Mouse (Mus musculus): ENCODE data around the gene Ap2a1.

Gene Ap2a1

DNA sequence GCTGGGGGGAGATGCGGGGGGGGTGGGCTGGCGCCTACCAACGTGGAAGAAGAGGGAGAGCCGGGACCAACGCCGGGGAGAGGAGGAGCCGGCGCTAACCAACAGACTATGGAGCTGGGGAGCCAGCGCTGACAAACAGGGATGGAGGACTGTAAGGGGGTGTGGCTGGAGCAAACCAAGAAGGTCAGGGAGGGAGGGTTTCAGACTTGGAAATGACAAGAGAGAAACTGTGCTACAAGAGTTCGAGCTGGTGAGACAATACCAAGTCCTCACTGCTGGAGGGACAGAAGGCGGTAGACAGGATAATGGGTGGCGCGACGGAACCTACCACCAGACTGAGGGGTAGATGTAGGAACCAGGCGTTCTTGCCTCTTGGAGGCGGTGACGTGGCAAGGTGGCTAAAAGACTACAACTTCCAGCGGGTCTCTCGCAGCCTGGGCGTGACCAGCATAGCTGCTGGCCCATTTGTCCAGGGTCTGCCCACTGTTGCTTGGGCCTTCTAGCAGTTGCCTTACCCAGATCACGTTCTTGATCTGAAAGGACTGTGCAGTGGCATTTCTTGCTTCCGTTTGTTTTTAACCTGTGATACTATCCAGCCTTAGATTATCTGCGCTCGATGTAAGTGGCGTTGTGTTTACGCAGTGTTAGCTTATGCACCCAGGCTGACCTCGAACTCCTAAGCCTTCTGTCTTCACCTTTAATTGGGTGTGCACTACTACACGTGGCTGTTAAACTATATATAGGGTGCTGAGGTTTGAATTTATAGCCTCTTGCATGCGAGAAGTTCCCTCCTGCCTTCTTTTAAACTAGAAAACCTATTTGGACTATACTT lies 59.4 kb downstream of the Ap2a1 start, which contains the start of gene Ptov1:
Gene Ptov1 (minus strand): TSS at position 92 of the 832 bp plus-strand sequence.
- H3K27me3 ChIP-seq (ENCODE audit: insufficient read depth, low read length): no peaks in the 10 kb centered on the region
- H3K4me1 ChIP-seq (replicated peaks; ENCODE audit: low read depth, low read length): peaks cover 81% of the 10 kb centered on the region
- peaks cover 21% of the 10 kb centered on the region for H3K36me3 ChIP-seq (ENCODE audit: insufficient read depth, low read length)
- H3K9me3 ChIP-seq (ENCODE audit: low read length): no peaks in the 10 kb centered on the region
- TF ChIP-seq NANOG (IDR thresholded peaks at IDR 0.05; ENCODE audit: borderline replicate concordance, low read length): no peak
- no peak for TF ChIP-seq CTCF (conservative IDR thresholded peaks at IDR 0.05; ENCODE audit: low read length)
- TF ChIP-seq POU5F1 (IDR thresholded peaks at IDR 0.05; ENCODE audit: borderline replicate concordance, low read length): no peak
- H3K4me3 ChIP-seq (replicated peaks; ENCODE audit: low read length): peak within 1 kb of the TSS; percentile 95

DNA sequence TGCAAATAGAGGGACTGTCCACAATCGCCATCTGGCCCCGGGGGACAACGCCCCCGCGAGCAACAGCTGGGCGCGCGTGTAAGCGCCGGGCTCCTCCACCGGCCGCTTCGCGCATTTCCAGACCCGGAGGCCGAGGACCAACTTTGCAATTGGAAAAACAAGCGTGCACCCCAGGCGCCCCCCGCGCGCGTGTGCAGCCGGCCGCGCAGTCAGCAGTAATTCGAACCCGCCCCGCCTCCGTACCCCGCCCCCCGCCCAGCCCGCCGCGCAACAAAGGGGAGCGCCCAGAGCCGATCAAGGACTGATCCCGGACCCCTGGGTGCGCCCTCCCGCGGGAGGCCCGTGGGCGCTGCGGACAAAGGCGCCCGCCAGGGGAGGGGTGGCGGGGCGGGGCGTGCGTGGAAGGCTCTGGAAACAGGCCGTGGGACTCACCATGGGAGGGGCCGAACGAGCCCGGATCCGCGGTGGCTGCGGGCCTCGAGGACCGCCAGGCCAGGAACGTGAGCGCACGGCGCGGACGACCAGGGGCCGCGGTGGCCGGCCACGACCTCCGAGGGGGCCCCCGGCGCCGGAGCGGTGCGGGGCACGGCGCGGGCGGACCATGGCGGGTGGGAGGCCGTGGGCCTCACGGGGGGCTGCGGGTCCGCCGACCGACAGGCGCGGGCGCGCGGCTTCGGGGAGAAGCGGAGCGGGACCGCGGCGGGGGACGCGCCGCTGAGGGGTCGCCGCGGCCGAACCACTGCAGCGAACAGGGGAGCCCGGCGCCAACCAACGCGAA lies 60.2 kb downstream of the Ap2a1 start:
- peak overlapping the region; percentile 95 for H3K4me3 ChIP-seq (replicated peaks; ENCODE audit: low read length)
- peaks cover 29% of the 10 kb centered on the region for H3K36me3 ChIP-seq (ENCODE audit: insufficient read depth, low read length)
- TF ChIP-seq POU5F1 (IDR thresholded peaks at IDR 0.05; ENCODE audit: borderline replicate concordance, low read length) (no peak), NANOG (IDR thresholded peaks at IDR 0.05; ENCODE audit: borderline replicate concordance, low read length) (no peak), CTCF (conservative IDR thresholded peaks at IDR 0.05; ENCODE audit: low read length) (no peak)
- H3K27me3 ChIP-seq (ENCODE audit: insufficient read depth, low read length): no peaks in the 10 kb centered on the region
- peaks cover 84% of the 10 kb centered on the region for H3K4me1 ChIP-seq (replicated peaks; ENCODE audit: low read depth, low read length)
- H3K9me3 ChIP-seq (ENCODE audit: low read length): no peaks in the 10 kb centered on the region

DNA sequence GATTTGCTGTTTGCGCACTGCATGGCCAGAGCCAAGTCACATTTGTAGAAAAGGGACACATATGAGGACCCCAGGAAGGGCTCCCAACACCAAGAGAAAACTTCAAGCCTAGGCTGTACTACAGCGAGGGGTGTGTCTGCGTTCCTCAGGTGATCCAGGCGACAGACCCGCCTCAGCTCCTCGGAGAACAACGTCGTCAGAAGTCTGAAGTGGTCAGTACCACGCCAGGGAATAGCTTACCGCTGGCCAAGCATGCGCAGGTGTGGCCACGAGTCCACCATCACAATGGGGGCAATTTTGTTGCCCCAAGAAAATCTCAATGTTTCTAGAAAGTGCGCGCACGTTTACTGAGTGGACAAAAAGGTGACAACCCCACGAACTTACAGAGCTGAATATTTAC lies 60.8 kb downstream of the Ap2a1 start:
- Histone ChIP-seq H3K4me3 (replicated peaks; ENCODE audit: low read length) (peak overlapping the region; percentile 95), H3K9me3 (ENCODE audit: low read length) (no peaks in the 10 kb centered on the region), H3K27me3 (ENCODE audit: insufficient read depth, low read length) (no peaks in the 10 kb centered on the region), H3K4me1 (replicated peaks; ENCODE audit: low read depth, low read length) (peaks cover 85% of the 10 kb centered on the region), H3K36me3 (ENCODE audit: insufficient read depth, low read length) (peaks cover 36% of the 10 kb centered on the region)
- TF ChIP-seq NANOG (IDR thresholded peaks at IDR 0.05; ENCODE audit: borderline replicate concordance, low read length): no peak
- no peak for TF ChIP-seq POU5F1 (IDR thresholded peaks at IDR 0.05; ENCODE audit: borderline replicate concordance, low read length)
- no peak for TF ChIP-seq CTCF (conservative IDR thresholded peaks at IDR 0.05; ENCODE audit: low read length)

DNA sequence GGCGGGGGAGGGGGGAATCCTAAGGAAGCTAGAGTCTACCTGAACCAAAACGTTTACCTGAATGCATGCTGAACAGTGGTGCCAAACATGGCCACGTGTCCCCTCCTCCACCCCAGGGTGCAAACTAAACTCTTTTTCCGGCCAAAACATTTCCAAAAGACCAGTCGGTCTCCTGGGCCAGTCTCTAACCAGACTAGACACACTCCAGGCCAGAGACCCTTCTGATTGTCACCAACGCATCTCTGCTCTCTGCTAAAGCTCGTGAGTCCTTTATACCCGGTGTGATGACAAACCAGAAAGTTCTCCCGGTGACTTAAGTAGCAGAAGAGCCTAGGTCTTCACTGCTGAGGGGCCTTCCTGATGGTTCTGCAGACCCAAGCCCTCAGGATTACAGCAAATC lies 61.5 kb downstream of the Ap2a1 start:
- Histone ChIP-seq H3K4me1 (replicated peaks; ENCODE audit: low read depth, low read length) (peaks cover 85% of the 10 kb centered on the region), H3K9me3 (ENCODE audit: low read length) (no peaks in the 10 kb centered on the region), H3K4me3 (replicated peaks; ENCODE audit: low read length) (peak overlapping the region; percentile 95), H3K36me3 (ENCODE audit: insufficient read depth, low read length) (peaks cover 42% of the 10 kb centered on the region), H3K27me3 (ENCODE audit: insufficient read depth, low read length) (no peaks in the 10 kb centered on the region)
- TF ChIP-seq CTCF (conservative IDR thresholded peaks at IDR 0.05; ENCODE audit: low read length): no peak
- no peak for TF ChIP-seq NANOG (IDR thresholded peaks at IDR 0.05; ENCODE audit: borderline replicate concordance, low read length)
- no peak for TF ChIP-seq POU5F1 (IDR thresholded peaks at IDR 0.05; ENCODE audit: borderline replicate concordance, low read length)

DNA sequence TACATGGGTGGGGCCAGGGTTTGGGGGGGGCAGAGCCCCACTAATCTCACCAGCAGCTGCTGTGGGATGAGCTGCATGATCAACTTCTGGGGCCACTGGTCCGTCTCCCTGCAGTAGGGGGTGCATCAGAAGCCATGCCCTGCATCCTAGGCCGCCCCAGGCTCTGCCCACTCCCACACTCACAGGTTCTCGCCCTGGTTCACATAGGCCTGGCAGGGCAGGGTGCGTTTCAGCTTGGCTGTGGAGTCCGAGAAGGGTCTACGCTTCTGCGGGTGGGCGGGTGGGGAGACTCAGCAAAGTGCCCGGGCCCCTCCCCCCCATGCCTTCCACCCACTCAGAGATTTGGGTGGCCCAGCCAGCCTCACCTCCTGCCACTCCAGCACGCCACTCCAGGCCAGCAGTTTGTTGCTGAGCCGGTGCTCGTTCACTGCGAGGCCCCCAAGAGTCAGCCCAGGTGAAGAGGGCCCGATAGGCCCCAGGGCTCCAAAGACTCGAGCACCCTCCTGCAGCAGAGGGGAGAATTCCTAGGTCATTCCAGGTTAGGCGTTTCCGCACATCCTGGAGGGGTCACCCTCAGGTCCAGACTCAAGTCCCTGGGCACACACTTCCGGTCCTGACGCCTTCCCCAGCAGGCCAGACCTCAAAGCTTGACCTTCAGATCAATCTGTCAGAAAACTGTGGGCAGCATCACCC lies 62.1 kb downstream of the Ap2a1 start:
- peaks cover 85% of the 10 kb centered on the region for H3K4me1 ChIP-seq (replicated peaks; ENCODE audit: low read depth, low read length)
- no peaks in the 10 kb centered on the region for H3K9me3 ChIP-seq (ENCODE audit: low read length)
- peak overlapping the region; percentile 95 for H3K4me3 ChIP-seq (replicated peaks; ENCODE audit: low read length)
- TF ChIP-seq CTCF (conservative IDR thresholded peaks at IDR 0.05; ENCODE audit: low read length) (no peak), NANOG (IDR thresholded peaks at IDR 0.05; ENCODE audit: borderline replicate concordance, low read length) (no peak)
- H3K36me3 ChIP-seq (ENCODE audit: insufficient read depth, low read length): peaks cover 49% of the 10 kb centered on the region
- no peaks in the 10 kb centered on the region for H3K27me3 ChIP-seq (ENCODE audit: insufficient read depth, low read length)

DNA sequence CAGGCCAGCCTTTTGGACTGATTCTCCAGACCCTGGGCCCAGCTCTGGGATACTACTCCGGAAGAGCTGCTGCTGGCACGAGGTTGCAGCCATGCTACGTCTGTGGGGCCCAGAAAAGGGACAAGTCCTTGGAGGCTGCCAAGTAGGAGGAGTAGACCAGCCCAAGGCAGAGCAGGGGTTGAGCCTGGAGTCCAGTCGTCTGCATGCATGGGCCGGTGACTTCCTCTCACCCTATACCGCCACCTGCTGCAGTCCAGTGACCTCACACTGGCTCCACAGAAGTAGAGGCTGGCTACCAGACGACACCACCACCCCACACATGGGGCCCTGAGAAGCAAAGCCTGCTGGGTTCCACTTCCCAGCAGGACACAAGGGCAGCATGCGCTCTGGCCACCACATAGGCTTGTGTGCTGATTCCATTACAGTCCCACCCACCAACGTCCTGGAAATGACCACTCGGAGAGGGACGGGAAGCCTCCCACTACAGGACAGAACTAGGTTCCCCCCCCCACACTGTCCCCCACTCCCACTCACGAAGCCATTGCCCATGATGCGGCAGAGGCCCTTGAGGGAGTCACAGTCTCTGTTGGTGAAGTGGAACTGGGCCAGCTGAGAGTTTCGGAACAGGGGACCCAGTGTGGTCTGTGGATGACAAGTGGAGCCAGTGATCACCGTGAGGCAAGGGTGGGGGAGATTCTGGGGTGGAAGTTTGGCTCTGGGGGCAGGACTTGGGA lies 62.9 kb downstream of the Ap2a1 start:
- TF ChIP-seq CTCF (conservative IDR thresholded peaks at IDR 0.05; ENCODE audit: low read length): no peak
- no peak for TF ChIP-seq POU5F1 (IDR thresholded peaks at IDR 0.05; ENCODE audit: borderline replicate concordance, low read length)
- TF ChIP-seq NANOG (IDR thresholded peaks at IDR 0.05; ENCODE audit: borderline replicate concordance, low read length): no peak

DNA sequence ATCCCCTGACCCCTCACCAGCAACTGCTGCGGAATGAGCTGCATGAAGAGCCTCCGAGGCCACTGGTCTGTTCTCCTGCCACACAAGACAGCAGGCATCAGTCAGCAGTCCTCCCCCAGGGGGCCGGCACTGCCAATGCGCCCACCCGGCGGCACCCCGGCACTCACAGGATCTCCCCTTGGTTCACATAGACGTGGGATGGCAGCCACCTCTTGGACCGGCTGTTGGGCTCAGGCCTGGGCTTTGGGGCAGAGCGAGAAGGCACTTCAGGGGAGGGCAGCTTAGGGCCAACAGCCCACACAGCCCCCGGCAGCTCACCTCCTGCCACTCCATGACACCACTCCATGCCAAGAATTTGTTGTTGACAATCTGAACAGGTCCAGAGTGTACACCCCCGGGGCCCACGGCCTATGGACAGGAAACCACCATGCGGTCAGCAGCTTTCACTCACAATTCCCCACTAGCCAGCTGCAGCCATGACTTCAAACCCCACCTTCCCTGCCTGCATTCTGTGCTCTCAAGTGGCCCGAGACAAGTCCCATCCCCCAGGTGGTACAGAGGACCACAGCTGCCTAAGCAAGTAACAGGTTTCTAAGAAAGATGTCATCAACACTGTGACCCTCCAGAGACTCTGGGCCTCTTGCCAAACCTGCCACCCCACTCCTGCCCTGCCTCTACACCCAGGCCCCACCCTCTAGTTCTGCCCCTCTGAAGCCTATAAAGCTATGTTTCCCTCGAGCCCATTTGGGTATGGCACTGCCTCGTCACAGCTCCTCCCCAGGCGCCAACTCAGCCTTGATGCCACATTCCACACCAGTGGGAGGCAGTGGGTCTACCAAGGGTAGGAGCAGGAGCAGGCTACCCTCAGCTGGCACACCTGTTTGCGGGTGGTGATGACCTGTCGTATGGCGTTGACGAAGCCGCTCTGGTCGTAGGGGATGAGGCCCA lies 64.4 kb downstream of the Ap2a1 start:
- Histone ChIP-seq H3K4me1 (replicated peaks; ENCODE audit: low read depth, low read length) (peaks cover 83% of the 10 kb centered on the region), H3K27me3 (ENCODE audit: insufficient read depth, low read length) (no peaks in the 10 kb centered on the region), H3K9me3 (ENCODE audit: low read length) (no peaks in the 10 kb centered on the region), H3K36me3 (ENCODE audit: insufficient read depth, low read length) (peaks cover 62% of the 10 kb centered on the region), H3K4me3 (replicated peaks; ENCODE audit: low read length) (no peak overlapping the region; the same call in 1 of the 2 replicates)
- TF ChIP-seq NANOG (IDR thresholded peaks at IDR 0.05; ENCODE audit: borderline replicate concordance, low read length): no peak
- no peak for TF ChIP-seq POU5F1 (IDR thresholded peaks at IDR 0.05; ENCODE audit: borderline replicate concordance, low read length)
- TF ChIP-seq CTCF (conservative IDR thresholded peaks at IDR 0.05; ENCODE audit: low read length): no peak

More for the DNA sequence above, 62.9 kb downstream of the Ap2a1 start:
- H3K4me3 ChIP-seq (replicated peaks; ENCODE audit: low read length): peak overlapping the region; percentile 29; the same call in 1 of the 2 replicates
- H3K9me3 ChIP-seq (ENCODE audit: low read length): no peaks in the 10 kb centered on the region
- peaks cover 82% of the 10 kb centered on the region for H3K4me1 ChIP-seq (replicated peaks; ENCODE audit: low read depth, low read length)
- no peaks in the 10 kb centered on the region for H3K27me3 ChIP-seq (ENCODE audit: insufficient read depth, low read length)
- peaks cover 56% of the 10 kb centered on the region for H3K36me3 ChIP-seq (ENCODE audit: insufficient read depth, low read length)
